In genomic region chr5:93127722-93128121, GRCm38 (mm10) we compare ENCODE assay signal across 8 mouse cellular contexts. TPM values are rescaled to one million over a fixed set of nuclear protein-coding genes. Genes with fewer than 3 reads are reported as not detected.
A peak's percentile ranks its signal among the peaks of the same experiment; 100 is the strongest.
DNase-seq lines count a peak whose midpoint lies in the region; ATAC-seq and TF ChIP-seq lines count a peak whose summit lies in the region.

No protein-coding gene starts in this region.

- H3K36me3 ChIP-seq in heart, adult 2 months (ENCODE audit: control insufficient read depth, insufficient read depth, low read length) = no peaks in the 10 kb centered on the region
- H3K36me3 ChIP-seq in ES-E14 (ENCODE audit: control insufficient read depth, insufficient read depth, low read length, poor library complexity, severe bottlenecking) = no peaks in the 10 kb centered on the region
- H3K36me3 ChIP-seq in embryonic facial prominence, embryonic 14.5 days (ENCODE audit: control insufficient read depth, insufficient read depth, low read length) = no peaks in the 10 kb centered on the region
- H3K36me3 ChIP-seq in intestine, embryonic 16.5 days (ENCODE audit: control insufficient read depth, insufficient read depth, low read length) = no peaks in the 10 kb centered on the region
- peaks cover 53% of the 10 kb centered on the region for H3K36me3 ChIP-seq in megakaryocyte, embryonic 14.5 days (replicated peaks; ENCODE audit: low read length)

- H3K4me2 ChIP-seq in embryonic facial prominence, embryonic 14.5 days (ENCODE audit: low read depth, low read length) = 0 out of 2 replicates have a peak overlapping the region, but pooled peaks have one; percentile 7
- H3K4me2 ChIP-seq in intestine, embryonic 16.5 days (ENCODE audit: low read depth, low read length) = no peak overlapping the region

- in situ Hi-C loops in ES-E14 (cut with MboI; ENCODE audit: low sequenced_read_pairs in 2 of 2, unreplicated experiment in 2 of 2) = no loop called here

- intact Hi-C loops in heart, adult 2 months (cut with DNase I) = loop anchor here (2.0 kb wide), 1 partner anchor 19 kb away; no protein-coding TSS in a partner anchor
- intact Hi-C loops in heart, postnatal 36 days (cut with DNase I) = loop anchor here (5.0 kb wide), 1 partner anchor 35 kb away; no protein-coding TSS in a partner anchor

- no peaks in the 10 kb centered on the region for H3K9me3 ChIP-seq in ES-E14 (ENCODE audit: control insufficient read depth, insufficient read depth, low read depth, low read length)
- H3K9me3 ChIP-seq in embryonic facial prominence, embryonic 14.5 days (ENCODE audit: control insufficient read depth, low read length) = no peaks in the 10 kb centered on the region
- H3K9me3 ChIP-seq in intestine, embryonic 16.5 days (ENCODE audit: control insufficient read depth, low read length) = no peaks in the 10 kb centered on the region
- no peaks in the 10 kb centered on the region for H3K9me3 ChIP-seq in megakaryocyte, embryonic 14.5 days

- H3K4me3 ChIP-seq in heart, adult 2 months = no peak overlapping the region
- no peak overlapping the region for H3K4me3 ChIP-seq in ES-E14 (ENCODE audit: insufficient read depth in 1 of 2, low read depth in 1 of 2, low read length in 2 of 2, poor library complexity in 1 of 2, severe bottlenecking in 1 of 2)
- no peak overlapping the region for H3K4me3 ChIP-seq in embryonic facial prominence, embryonic 14.5 days (ENCODE audit: low read depth, low read length)
- no peak overlapping the region for H3K4me3 ChIP-seq in intestine, embryonic 16.5 days (ENCODE audit: low read length)
- H3K4me3 ChIP-seq in megakaryocyte, embryonic 14.5 days (replicated peaks) = peak overlapping the region; percentile 38

- no peaks in the 10 kb centered on the region for H3K79me2 ChIP-seq in heart, adult 2 months (replicated peaks; ENCODE audit: control insufficient read depth, insufficient read depth, low read length)

- TF ChIP-seq POLR2A in heart, adult 2 months (IDR thresholded peaks at IDR 0.05; ENCODE audit: insufficient read depth, low read depth, low read length) = no peak

- H3K27me3 ChIP-seq in heart, adult 2 months (ENCODE audit: control insufficient read depth, insufficient read depth, low read length) = no peaks in the 10 kb centered on the region
- H3K27me3 ChIP-seq in embryonic facial prominence, embryonic 14.5 days (replicated peaks; ENCODE audit: control insufficient read depth, insufficient read depth, low read length) = no peaks in the 10 kb centered on the region
- no peaks in the 10 kb centered on the region for H3K27me3 ChIP-seq in intestine, embryonic 16.5 days (replicated peaks; ENCODE audit: control insufficient read depth, insufficient read depth, low read length)
- H3K27me3 ChIP-seq in megakaryocyte, embryonic 14.5 days (replicated peaks) = no peaks in the 10 kb centered on the region

- peak; percentile 45 for ATAC-seq in embryonic facial prominence, embryonic 14.5 days (ENCODE audit: low read depth)
- peak; percentile 66 for ATAC-seq in intestine, embryonic 16.5 days

- H3K27ac ChIP-seq in heart, adult 2 months = peak overlapping the region; percentile 27
- no peak overlapping the region for H3K27ac ChIP-seq in ES-E14 (ENCODE audit: insufficient read depth, low read depth, low read length, poor library complexity, severe bottlenecking)
- H3K27ac ChIP-seq in embryonic facial prominence, embryonic 14.5 days (replicated peaks; ENCODE audit: low read depth, low read length) = peak overlapping the region; percentile 58
- H3K27ac ChIP-seq in intestine, embryonic 16.5 days (ENCODE audit: low read length) = peak overlapping the region; percentile 59

- no peak overlapping the region for H3K9ac ChIP-seq in heart, adult 2 months (ENCODE audit: low read depth, low read length)
- no peak overlapping the region for H3K9ac ChIP-seq in ES-E14 (ENCODE audit: insufficient read depth, low read depth, low read length, poor library complexity, severe bottlenecking)
- H3K9ac ChIP-seq in embryonic facial prominence, embryonic 14.5 days (ENCODE audit: low read depth, low read length) = no peak overlapping the region
- no peak overlapping the region for H3K9ac ChIP-seq in intestine, embryonic 16.5 days (ENCODE audit: low read depth, low read length)

- no peak for TF ChIP-seq CTCF in heart, adult 2 months (IDR thresholded peaks at IDR 0.05)

- peaks cover 24% of the 10 kb centered on the region for H3K4me1 ChIP-seq in heart, adult 2 months (ENCODE audit: control insufficient read depth, insufficient read depth, low read length)
- H3K4me1 ChIP-seq in ES-E14 (ENCODE audit: control insufficient read depth in 2 of 2, insufficient read depth in 2 of 2, low read length in 2 of 2, poor library complexity in 1 of 2) = peaks cover 11 to 37% of the 10 kb centered on the region in 2 experiments
- H3K4me1 ChIP-seq in embryonic facial prominence, embryonic 14.5 days (ENCODE audit: control insufficient read depth, insufficient read depth, low read length) = peaks cover 95% of the 10 kb centered on the region
- H3K4me1 ChIP-seq in intestine, embryonic 16.5 days (ENCODE audit: control insufficient read depth, insufficient read depth, low read length) = peaks cover 87% of the 10 kb centered on the region
- peaks cover 100% of the 10 kb centered on the region for H3K4me1 ChIP-seq in megakaryocyte, embryonic 14.5 days

- 8% methylated on average over 3 of the region's 3 CpGs for WGBS in heart, adult 2 months
- 3% methylated on average over 3 of the region's 3 CpGs for WGBS in embryonic facial prominence, embryonic 14.5 days
- 18% methylated on average over 3 of the region's 3 CpGs for WGBS in intestine, embryonic 16.5 days

- no peak for TF ChIP-seq EP300 in heart, adult 2 months (IDR thresholded peaks at IDR 0.05; ENCODE audit: insufficient read depth, low read depth, low read length)

- DNase-seq in heart, adult 2 months = peak in 1 of 2 experiments; percentile 56
- DNase-seq in heart, postnatal 36 days = no peak
- peak; percentile 47 for DNase-seq in ES-E14 (ENCODE audit: low read depth, low spot score)
- peak; percentile 85 for DNase-seq in embryonic facial prominence, embryonic 14.5 days (ENCODE audit: low spot score)
- no peak for DNase-seq in thymus, postnatal 14 days
- DNase-seq in urinary bladder, adult 2 months (ENCODE audit: low spot score) = no peak

TF ChIP-seq in ES-E14, 5 proteins besides CTCF, POLR2A, EP300 and RAD21:
- no peak for TF ChIP-seq CHD2 (IDR thresholded peaks at IDR 0.05; ENCODE audit: low read depth, low read length)
- TF ChIP-seq HCFC1 (IDR thresholded peaks at IDR 0.05; ENCODE audit: borderline replicate concordance, insufficient read depth, low read length) = no peak
- TF ChIP-seq ZC3H11A (IDR thresholded peaks at IDR 0.05; ENCODE audit: borderline replicate concordance, low read depth, low read length) = no peak
- no peak for TF ChIP-seq ZNF384 (IDR thresholded peaks at IDR 0.05; ENCODE audit: low read depth, low read length)
- TF ChIP-seq MAFK (IDR thresholded peaks at IDR 0.05; ENCODE audit: insufficient read depth, low read depth, low read length) = no peak

RNA-seq across cellular contexts. Expression of gene Sept11, which starts 34.5 kb away (rescaled TPM):
- 10 to 100 TPM; 25.7 to 34.0 TPM for total RNA-seq in heart, adult 2 months (2021)
- polyA plus RNA-seq in heart, adult 2 months (2012; rRNA removed) = 15.6 and 25.8 TPM in 2 replicates
- 10 to 100 TPM; 29.9 to 32.5 TPM for total RNA-seq in heart, postnatal 36 days (2021)
- total RNA-seq in ES-E14 (2012; rRNA removed) = 92.2 and 124 TPM in 2 replicates
- polyA plus RNA-seq in embryonic facial prominence, embryonic 14.5 days (2014; fragmentation: Nextera tagmentation; extraction: Ambion mirVana) = 187 and 197 TPM in 2 replicates
- polyA plus RNA-seq in intestine, embryonic 16.5 days (2015; fragmentation: Nextera tagmentation; extraction: Ambion mirVana) = 115 and 116 TPM in 2 replicates
- 8.9 and 29.8 TPM in 2 replicates for polyA plus RNA-seq in megakaryocyte, embryonic 14.5 days (2012; ENCODE audit: insufficient read depth, low replicate concordance)
- 27.9 and 30.9 TPM in 2 replicates for polyA plus RNA-seq in urinary bladder, adult 2 months (2012; rRNA removed)

Comparison
In these comparisons a context has a peak if more than half of its experiments do, and no peak if none do; other contexts are left out.
1. DNase-seq: peak in ES-E14 (single experiment) and embryonic facial prominence, embryonic 14.5 days (single experiment); none in heart, postnatal 36 days (0 of 2), thymus, postnatal 14 days (single experiment) and urinary bladder, adult 2 months (single experiment).